Mouse (Mus musculus) spleen, postnatal 4 days (tissue): Measurements from ENCODE around the gene Hid1.

ENCODE experiments used
- DNase-seq, 2 experiments: peaks; one replicate each; pipeline ENCODE4 v3.0.0; 2022; ENCODE audit warnings: low spot score in 2 of 2

Gene Hid1

GRCm38 (mm10) chr11:115337350-115337749 lies 30.2 kb downstream of the Hid1 start:
- no peak for DNase-seq

- DNase-seq = no peak
Measured at GRCm38 (mm10) chr11:115336115-115336514, 31.4 kb downstream of the Hid1 start.

- DNase-seq = no peak
Measured at GRCm38 (mm10) chr11:115335223-115335622, 32.3 kb downstream of the Hid1 start.

DNA sequence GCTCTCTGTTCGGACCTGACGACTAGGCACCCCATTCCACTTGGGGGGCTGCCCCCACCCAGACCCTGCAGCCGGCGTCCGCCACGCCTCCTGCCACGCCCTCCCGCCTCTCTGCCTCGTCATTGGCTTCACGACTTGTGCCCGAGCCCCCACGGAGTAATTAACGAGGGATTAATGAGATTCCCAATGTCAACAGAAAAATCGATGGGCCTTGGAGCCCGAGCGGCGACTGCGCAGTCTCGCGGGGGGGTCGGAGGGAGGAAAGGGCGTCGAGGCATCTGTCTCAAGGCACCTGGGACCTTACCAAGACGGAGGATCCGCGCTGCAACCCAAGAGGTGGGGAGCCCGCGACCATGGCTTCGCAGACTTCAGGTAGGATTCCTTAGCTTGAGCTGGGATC lies 33.0 kb downstream of the Hid1 start, which contains the start of gene Otop3:
Otop3 (plus strand) TSS at position 201 of the 400 bp plus-strand sequence.
- no peak for DNase-seq

DNA sequence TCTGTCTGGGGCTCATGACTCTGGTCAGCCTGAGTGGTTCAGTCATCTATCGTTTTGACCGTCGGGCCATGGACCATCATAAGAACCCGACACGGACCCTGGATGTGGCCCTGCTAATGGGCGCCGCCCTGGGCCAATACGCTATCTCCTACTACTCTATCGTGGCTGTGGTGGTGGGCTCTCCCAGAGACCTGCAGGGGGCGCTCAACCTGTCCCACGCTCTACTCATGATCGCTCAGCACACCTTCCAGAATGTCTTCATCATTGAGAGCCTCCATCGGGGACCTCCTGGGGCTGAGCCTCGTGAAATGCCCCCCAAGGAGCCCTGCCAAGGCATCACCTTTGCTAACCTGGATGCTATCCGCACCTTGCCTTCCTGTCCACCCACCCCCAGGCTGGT lies 38.2 kb downstream of the Hid1 start:
- DNase-seq = no peak

DNA sequence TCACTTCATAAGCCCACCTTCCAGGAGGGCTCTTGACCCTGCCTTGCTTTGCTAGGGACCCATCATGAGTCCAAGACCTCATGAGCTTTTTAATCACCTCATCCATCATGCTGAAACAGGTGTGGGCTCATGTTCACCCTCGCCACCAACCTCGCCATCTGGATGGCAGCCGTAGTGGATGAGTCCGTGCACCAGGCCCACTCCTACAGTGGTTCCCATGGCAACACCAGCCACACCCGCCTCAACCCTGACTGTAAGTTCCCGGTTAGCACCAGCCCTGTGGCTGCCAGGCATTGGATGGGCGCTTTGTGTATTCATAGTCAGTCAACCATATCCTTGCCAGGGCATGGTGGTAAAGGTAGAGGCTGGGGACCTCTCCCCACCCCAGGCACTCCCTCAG lies 40.8 kb downstream of the Hid1 start:
- no peak for DNase-seq

GRCm38 (mm10) chr11:115323354-115323753 lies 44.2 kb downstream of the Hid1 start:
- DNase-seq = no peak

DNA sequence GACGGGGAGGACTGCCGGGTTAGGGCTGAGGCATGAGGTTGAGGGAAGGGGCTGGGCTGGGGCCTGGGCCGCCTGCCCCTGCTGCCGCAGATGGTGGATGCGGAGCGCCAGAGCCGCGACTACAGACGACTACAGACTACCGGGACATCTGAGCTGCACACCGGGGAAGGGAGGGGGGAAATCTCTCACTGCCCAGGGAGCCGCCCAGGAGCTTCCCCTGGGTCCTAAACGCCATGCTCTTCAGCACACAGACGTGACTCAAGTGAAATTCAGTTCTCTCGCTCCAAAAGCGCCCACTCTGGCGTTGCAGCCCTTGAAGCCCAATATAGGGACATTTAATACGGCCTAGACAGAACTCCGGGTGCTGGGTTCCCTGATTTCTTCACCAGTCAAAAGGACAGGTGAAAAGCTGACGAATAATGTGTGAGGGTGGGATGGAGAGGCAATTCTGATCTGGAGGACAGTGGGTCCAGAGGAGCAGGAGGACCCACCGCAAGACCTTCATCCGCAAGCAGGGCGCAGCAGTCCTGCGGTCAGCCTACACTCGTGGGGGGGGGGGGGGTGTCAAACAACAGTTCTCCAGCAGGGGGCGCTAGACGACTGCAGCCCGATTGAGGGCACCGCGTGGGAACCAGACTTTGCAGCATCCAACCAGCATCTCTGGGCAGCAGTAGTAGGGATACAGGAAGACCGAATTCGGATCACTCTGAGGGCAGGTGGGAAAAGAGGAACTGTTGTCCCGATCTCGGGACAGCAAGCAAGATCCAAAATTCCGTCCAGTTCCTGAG lies 45.5 kb downstream of the Hid1 start, which contains the start of gene Ush1g:
Ush1g (minus strand) TSS at position 136 of the 788 bp plus-strand sequence.
- DNase-seq = peak; percentile 41 to 82

DNA sequence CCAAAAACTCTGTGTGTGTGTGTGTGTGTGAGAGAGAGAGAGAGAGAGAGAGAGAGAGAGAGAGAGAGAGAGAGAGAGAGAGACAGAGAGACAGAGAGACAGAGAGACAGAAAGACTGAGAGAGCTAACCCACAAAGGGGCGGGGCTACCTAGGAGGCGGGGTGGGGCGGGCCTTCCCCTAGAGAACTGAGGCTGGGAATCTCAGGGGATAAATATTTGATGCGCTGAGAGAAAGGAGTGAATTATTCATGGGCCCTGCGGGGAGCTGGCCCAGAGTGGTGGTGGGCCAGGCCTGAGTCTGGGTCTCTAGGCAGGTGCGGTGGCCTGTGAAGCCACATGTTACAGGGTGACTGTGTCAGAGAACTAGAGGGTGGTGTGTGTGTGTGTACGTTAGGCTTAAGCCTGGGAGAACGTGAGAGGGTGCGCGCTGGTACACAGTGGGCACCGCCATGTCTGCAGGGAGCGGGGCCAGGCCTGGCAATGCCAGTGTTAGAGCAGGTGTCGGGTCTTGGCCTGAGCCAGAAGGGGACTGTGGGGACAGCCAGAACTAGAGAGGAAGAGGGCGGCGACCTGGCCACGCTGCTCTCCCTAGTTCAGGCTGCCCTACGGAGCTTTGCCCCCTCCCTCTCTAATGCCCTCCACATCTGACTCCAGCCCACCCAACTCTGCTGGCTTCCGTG lies 47.7 kb downstream of the Hid1 start:
- DNase-seq = no peak

DNA sequence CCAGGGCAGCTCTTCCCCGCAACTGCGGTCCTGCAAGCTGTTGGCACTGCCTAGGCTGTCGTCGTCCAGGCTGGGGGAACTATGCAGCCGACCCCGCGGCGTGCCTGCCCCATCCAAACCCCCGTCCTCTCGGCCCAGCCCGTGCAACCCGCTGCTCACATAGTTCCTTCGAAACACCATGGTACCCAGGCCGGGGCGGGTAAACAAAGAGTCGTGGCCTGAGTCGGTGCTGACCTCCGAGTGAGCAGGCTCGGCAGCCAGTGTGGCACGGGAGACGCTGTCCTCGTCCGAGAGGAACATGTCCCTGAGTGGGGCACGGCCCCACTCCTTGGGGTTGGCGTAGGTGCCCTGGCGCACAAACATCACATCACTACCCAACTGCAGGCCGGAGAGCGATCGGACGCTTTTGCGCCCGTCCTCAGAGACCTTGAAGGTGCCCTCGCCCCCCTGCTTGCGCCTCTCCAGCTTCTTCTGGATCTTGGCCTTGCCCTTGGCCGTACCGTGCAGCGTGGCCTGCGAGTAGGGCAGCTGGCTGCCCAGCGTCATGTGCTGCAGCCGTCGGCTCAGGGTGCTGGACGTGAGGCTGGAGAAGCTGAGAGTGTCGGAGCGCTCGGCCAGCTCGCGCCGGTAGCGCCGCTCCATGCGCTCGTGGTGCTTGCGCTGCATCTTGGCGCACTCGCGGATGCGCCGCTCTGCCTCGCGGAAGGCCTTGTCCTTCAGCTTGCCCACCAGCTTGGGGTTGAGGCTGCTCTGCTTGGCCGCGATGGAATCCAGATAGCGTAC lies 49.1 kb downstream of the Hid1 start:
- no peak for DNase-seq

- no peak for DNase-seq
Measured at GRCm38 (mm10) chr11:115317204-115317603, 50.4 kb downstream of the Hid1 start.

DNA sequence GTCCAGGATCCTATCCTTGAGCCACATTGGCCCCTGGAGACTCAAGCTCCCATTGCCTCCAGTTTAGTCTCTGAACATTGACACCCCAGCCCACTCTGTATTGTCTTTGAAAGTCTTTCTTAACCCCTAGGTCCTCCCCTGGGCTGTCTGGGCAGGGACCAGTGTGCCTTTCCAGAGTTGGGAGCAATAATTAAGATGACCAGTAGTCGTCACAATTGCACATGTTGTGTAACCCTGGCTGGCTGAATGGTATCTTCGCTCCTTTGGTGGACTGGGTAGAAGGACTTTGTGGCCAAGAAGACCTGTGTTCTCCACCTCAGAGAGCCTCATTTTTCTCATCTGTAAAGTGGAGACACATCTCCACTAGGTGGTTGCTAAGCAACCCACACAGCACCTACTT lies 53.3 kb downstream of the Hid1 start:
- no peak for DNase-seq

DNA sequence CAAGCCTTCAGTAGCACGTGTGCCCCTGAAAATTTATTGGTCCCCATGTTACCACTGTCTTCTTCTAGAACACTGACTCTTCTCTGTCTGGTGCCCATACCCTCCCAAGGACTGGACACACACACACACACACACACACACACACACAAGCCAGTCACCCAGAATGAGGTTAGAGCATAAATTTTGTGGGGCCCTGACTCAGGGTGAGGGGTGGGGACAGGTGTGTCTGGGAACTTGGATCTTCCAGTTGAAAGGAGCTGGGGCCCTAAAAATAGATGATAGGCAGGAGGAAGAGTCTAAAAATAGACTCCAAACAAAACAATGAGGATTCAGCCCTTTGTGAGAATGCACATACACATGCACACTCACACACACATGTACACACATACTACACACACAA lies 58.8 kb downstream of the Hid1 start:
- DNase-seq = no peak

DNA sequence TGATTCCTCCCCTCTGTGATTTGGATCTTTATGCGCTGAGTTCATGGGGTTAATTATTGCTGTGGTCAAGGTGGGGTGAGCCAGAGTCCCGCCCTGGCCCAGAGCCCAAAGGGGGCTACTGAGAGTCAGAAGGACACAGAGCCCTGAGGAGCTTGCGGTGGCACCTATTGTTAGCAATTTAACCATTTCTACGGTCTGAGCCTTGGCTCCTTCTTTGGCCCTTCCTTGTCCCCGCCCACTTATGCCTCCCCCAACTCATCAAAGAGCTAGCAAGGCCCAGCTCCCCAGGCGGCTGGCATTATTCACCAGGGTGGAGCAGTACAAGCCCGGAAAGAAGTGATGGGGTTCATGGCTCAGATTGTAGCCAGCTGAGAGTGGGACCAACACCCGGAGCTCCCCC lies 60.7 kb downstream of the Hid1 start, which contains the start of gene Otop2:
Otop2 (plus strand) TSS at position 301 of the 400 bp plus-strand sequence.
- no peak for DNase-seq

GRCm38 (mm10) chr11:115303167-115303566 lies 64.4 kb downstream of the Hid1 start:
- no peak for DNase-seq

GRCm38 (mm10) chr11:115301351-115301750 lies 66.2 kb downstream of the Hid1 start:
- DNase-seq = no peak

DNA sequence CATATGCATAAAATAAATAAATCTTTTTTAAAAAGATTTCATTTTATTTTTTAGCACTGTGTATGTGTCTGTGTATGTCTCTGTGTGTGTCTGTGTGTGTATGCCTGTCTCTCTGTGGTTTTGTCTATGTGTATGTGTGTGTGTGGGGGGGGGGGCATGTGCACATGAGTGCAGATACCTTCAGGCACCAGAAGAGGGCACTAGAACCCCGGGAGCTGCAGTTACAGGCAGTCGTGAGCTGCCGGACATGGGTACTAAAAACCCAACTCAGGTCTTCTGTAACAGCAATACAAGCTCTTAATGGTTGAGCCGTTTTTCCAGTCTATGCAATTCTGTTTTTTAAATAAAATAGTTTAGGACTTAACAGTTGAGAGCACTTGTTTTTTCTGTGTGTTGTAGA lies 66.8 kb downstream of the Hid1 start:
- no peak for DNase-seq

GRCm38 (mm10) chr11:115298160-115298559 lies 69.4 kb downstream of the Hid1 start:
- no peak for DNase-seq
